ENCODE assay signal across 13 mouse cellular contexts in the genomic region with DNA sequence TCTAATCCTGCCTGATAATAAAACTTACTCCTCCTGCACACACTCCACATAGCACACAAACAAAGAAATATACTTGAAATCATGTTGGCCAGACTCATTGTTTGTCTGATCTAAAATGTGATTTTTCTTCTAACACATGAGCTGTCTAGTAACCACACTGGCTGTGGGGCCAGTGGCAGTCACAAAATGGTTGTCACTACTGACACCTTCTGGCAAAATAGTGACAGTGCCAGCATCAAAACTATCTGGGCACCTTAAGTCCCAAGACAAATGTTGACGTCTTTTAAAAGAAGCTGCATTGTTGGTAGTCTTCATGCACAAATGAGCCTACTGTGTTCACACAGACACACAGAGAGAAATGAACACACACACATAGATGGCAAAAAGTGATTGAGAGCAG. TPM values are rescaled to one million over a fixed set of nuclear protein-coding genes. Genes with fewer than 3 reads are reported as not detected.
DNase-seq lines count a peak whose midpoint lies in the region; ATAC-seq and TF ChIP-seq lines count a peak whose summit lies in the region.
"Had no signal": no experiment of that assay in that cellular context is flagged by ENCODE, and none has a peak within 500 bp of the region (broad histone marks: within the 10 kb centered on the region; RNA-seq: fewer than 3 reads in every experiment).

No protein-coding gene starts in this region.

- no peak for ATAC-seq in embryonic facial prominence, embryonic 11.5 days (replicated peaks; ENCODE audit: insufficient number of reproducible peaks, low FRiP score, low TSS enrichment, low read depth)
- ATAC-seq in liver, embryonic 14.5 days (ENCODE audit: insufficient read depth), result no peak
- 0 out of 2 replicates have a peak, but pooled peaks have one; percentile 34 for ATAC-seq in megakaryocyte-erythroid progenitor cell, adult 5-6 weeks (replicated peaks; ENCODE audit: low FRiP score, low TSS enrichment, poor library complexity, severe bottlenecking)

- TF ChIP-seq CTCF in liver, embryonic 14.5 days (IDR thresholded peaks at IDR 0.05; ENCODE audit: low read depth), result peak; percentile 40; the same call in 1 of the 2 replicates
- TF ChIP-seq CTCF in E14TG2a.4 (conservative IDR thresholded peaks at IDR 0.05; ENCODE audit: low read length), result peak; percentile 63

- H3K9ac ChIP-seq in embryonic facial prominence, embryonic 11.5 days (replicated peaks; ENCODE audit: low read length), result no peak overlapping the region
- H3K9ac ChIP-seq in liver, embryonic 14.5 days (replicated peaks), result no peak overlapping the region
- H3K9ac ChIP-seq: embryonic facial prominence, embryonic 13.5 days; limb, embryonic 12.5 days had no signal

- peak; percentile 56 for DNase-seq in embryonic facial prominence, embryonic 11.5 days (ENCODE audit: low spot score)
- DNase-seq in embryonic facial prominence, embryonic 10.5 days (ENCODE audit: low spot score), result no peak
- no peak for DNase-seq in liver, embryonic 14.5 days (ENCODE audit: low read depth in 3 of 3, low spot score in 3 of 3)
- no peak for DNase-seq in liver
- DNase-seq in right cerebral cortex, adult 18-20 months, result no peak
- no peak for DNase-seq in lung, postnatal 36 days
- DNase-seq: adrenal gland, postnatal 14 days; heart, postnatal 36 days had no signal

- no peak overlapping the region for H3K4me3 ChIP-seq in embryonic facial prominence, embryonic 11.5 days (ENCODE audit: low read depth, low read length)
- no peak overlapping the region for H3K4me3 ChIP-seq in embryonic facial prominence, embryonic 10.5 days
- no peak overlapping the region for H3K4me3 ChIP-seq in liver, embryonic 14.5 days (ENCODE audit: insufficient read depth in 1 of 2, low read depth in 2 of 2, low read length in 2 of 2)
- H3K4me3 ChIP-seq in E14TG2a.4 (replicated peaks; ENCODE audit: low read length), result no peak overlapping the region
- H3K4me3 ChIP-seq: embryonic facial prominence, embryonic 13.5 days; limb, embryonic 12.5 days had no signal

- no peaks in the 10 kb centered on the region for H3K9me3 ChIP-seq in embryonic facial prominence, embryonic 11.5 days (replicated peaks; ENCODE audit: control insufficient read depth, low read length)
- no peaks in the 10 kb centered on the region for H3K9me3 ChIP-seq in embryonic facial prominence, embryonic 10.5 days
- H3K9me3 ChIP-seq in liver, embryonic 14.5 days (ENCODE audit: control insufficient read depth, low read length), result no peaks in the 10 kb centered on the region
- no peaks in the 10 kb centered on the region for H3K9me3 ChIP-seq in E14TG2a.4 (ENCODE audit: low read length)
- H3K9me3 ChIP-seq: embryonic facial prominence, embryonic 13.5 days; limb, embryonic 12.5 days had no signal

- H3K36me3 ChIP-seq in embryonic facial prominence, embryonic 11.5 days (replicated peaks; ENCODE audit: control insufficient read depth, insufficient read depth, low read depth, low read length), result no peaks in the 10 kb centered on the region
- no peaks in the 10 kb centered on the region for H3K36me3 ChIP-seq in embryonic facial prominence, embryonic 10.5 days (replicated peaks)
- no peaks in the 10 kb centered on the region for H3K36me3 ChIP-seq in liver, embryonic 14.5 days (replicated peaks; ENCODE audit: control insufficient read depth, insufficient read depth, low read depth)
- no peaks in the 10 kb centered on the region for H3K36me3 ChIP-seq in E14TG2a.4 (ENCODE audit: insufficient read depth, low read length)
- H3K36me3 ChIP-seq: embryonic facial prominence, embryonic 13.5 days; limb, embryonic 12.5 days had no signal

- TF ChIP-seq EP300 in liver, embryonic 14.5 days (IDR thresholded peaks at IDR 0.05; ENCODE audit: low read depth), result no peak

- WGBS in embryonic facial prominence, embryonic 11.5 days, result 3% methylated on average over 1 of the region's 1 CpGs
- WGBS in embryonic facial prominence, embryonic 10.5 days, result 9% methylated on average over 1 of the region's 1 CpGs
- 17% methylated on average over 1 of the region's 1 CpGs for WGBS in liver, embryonic 14.5 days (ENCODE audit: insufficient replicate concordance)

- no peak overlapping the region for H3K4me2 ChIP-seq in embryonic facial prominence, embryonic 11.5 days (ENCODE audit: low read depth, low read length)
- no peak overlapping the region for H3K4me2 ChIP-seq in liver, embryonic 14.5 days (ENCODE audit: low read depth)
- H3K4me2 ChIP-seq: embryonic facial prominence, embryonic 13.5 days; limb, embryonic 12.5 days had no signal

- H3K4me1 ChIP-seq in embryonic facial prominence, embryonic 11.5 days (ENCODE audit: control insufficient read depth, insufficient read depth, low read length), result no peaks in the 10 kb centered on the region
- H3K4me1 ChIP-seq in embryonic facial prominence, embryonic 10.5 days, result no peaks in the 10 kb centered on the region
- no peaks in the 10 kb centered on the region for H3K4me1 ChIP-seq in liver, embryonic 14.5 days (replicated peaks; ENCODE audit: control insufficient read depth in 2 of 2, insufficient read depth in 2 of 2, low read length in 1 of 2)
- H3K4me1 ChIP-seq in E14TG2a.4 (replicated peaks; ENCODE audit: low read depth, low read length), result no peaks in the 10 kb centered on the region
- H3K4me1 ChIP-seq: embryonic facial prominence, embryonic 13.5 days; limb, embryonic 12.5 days had no signal

- no peak overlapping the region for H3K27ac ChIP-seq in embryonic facial prominence, embryonic 11.5 days (replicated peaks; ENCODE audit: low read depth, low read length)
- no peak overlapping the region for H3K27ac ChIP-seq in embryonic facial prominence, embryonic 10.5 days (replicated peaks)
- H3K27ac ChIP-seq in liver, embryonic 14.5 days, result no peak overlapping the region
- H3K27ac ChIP-seq: embryonic facial prominence, embryonic 13.5 days; limb, embryonic 12.5 days had no signal

- H3K27me3 ChIP-seq in embryonic facial prominence, embryonic 11.5 days (ENCODE audit: control insufficient read depth, insufficient read depth, low read length), result no peaks in the 10 kb centered on the region
- no peaks in the 10 kb centered on the region for H3K27me3 ChIP-seq in embryonic facial prominence, embryonic 10.5 days (replicated peaks; ENCODE audit: low read depth, poor library complexity, severe bottlenecking)
- no peaks in the 10 kb centered on the region for H3K27me3 ChIP-seq in liver, embryonic 14.5 days (ENCODE audit: control insufficient read depth, insufficient read depth, low read length)
- H3K27me3 ChIP-seq in E14TG2a.4 (ENCODE audit: insufficient read depth, low read length), result peaks cover 5% of the 10 kb centered on the region
- H3K27me3 ChIP-seq: embryonic facial prominence, embryonic 13.5 days; limb, embryonic 12.5 days had no signal

RNA-seq across cellular contexts. Expression of a gene that starts 32.2 kb away (rescaled TPM):
- polyA plus RNA-seq in embryonic facial prominence, embryonic 11.5 days (2014; fragmentation: Nextera tagmentation; extraction: Ambion mirVana), result 16.0 and 17.3 TPM in 2 replicates
- polyA plus RNA-seq in embryonic facial prominence, embryonic 10.5 days (2016; fragmentation: Nextera tagmentation; extraction: Ambion mirVana), result 27.0 and 28.2 TPM in 2 replicates
- 18.0 and 21.5 TPM in 2 replicates for polyA plus RNA-seq in liver, embryonic 14.5 days (2012; rRNA removed)
- polyA plus RNA-seq in liver, embryonic 14.5 days (2014; fragmentation: Nextera tagmentation; extraction: Ambion mirVana), result 5.7 TPM in 2 replicates
- 18.4 and 30.2 TPM in 2 replicates for total RNA-seq in megakaryocyte-erythroid progenitor cell, adult 5-6 weeks (2014; fragmentation: Nextera tagmentation)
- 9.6 and 26.7 TPM in 2 replicates for total RNA-seq in megakaryocyte-erythroid progenitor cell, adult 5-6 weeks (2017)

RNA-seq across cellular contexts. Expression of a gene that starts 34.4 kb away (rescaled TPM):
- not detected in 2 replicates for polyA plus RNA-seq in embryonic facial prominence, embryonic 11.5 days (2014; fragmentation: Nextera tagmentation; extraction: Ambion mirVana)
- polyA plus RNA-seq in embryonic facial prominence, embryonic 10.5 days (2016; fragmentation: Nextera tagmentation; extraction: Ambion mirVana), result not detected in 2 replicates
- not detected in 2 replicates for polyA plus RNA-seq in liver, embryonic 14.5 days (2012; rRNA removed)
- not detected in 2 replicates for polyA plus RNA-seq in liver, embryonic 14.5 days (2014; fragmentation: Nextera tagmentation; extraction: Ambion mirVana)
- not detected in 2 replicates for total RNA-seq in megakaryocyte-erythroid progenitor cell, adult 5-6 weeks (2014; fragmentation: Nextera tagmentation)
- total RNA-seq in megakaryocyte-erythroid progenitor cell, adult 5-6 weeks (2017), result not detected in 2 replicates
- total RNA-seq: adrenal gland, postnatal 14 days; gastrocnemius, adult 18-20 months; heart, postnatal 36 days had no signal
- polyA plus RNA-seq: embryonic facial prominence, embryonic 13.5 days; limb, embryonic 12.5 days had no signal

RNA-seq across cellular contexts. Expression of a gene that starts 58.0 kb away (rescaled TPM):
- polyA plus RNA-seq in embryonic facial prominence, embryonic 11.5 days (2014; fragmentation: Nextera tagmentation; extraction: Ambion mirVana), result not detected in 2 replicates
- not detected in 2 replicates for polyA plus RNA-seq in embryonic facial prominence, embryonic 10.5 days (2016; fragmentation: Nextera tagmentation; extraction: Ambion mirVana)
- polyA plus RNA-seq in liver, embryonic 14.5 days (2012; rRNA removed), result not detected in 2 replicates
- polyA plus RNA-seq in liver, embryonic 14.5 days (2014; fragmentation: Nextera tagmentation; extraction: Ambion mirVana), result not detected in 2 replicates
- total RNA-seq in megakaryocyte-erythroid progenitor cell, adult 5-6 weeks (2014; fragmentation: Nextera tagmentation), result not detected in 2 replicates
- not detected in 2 replicates for total RNA-seq in megakaryocyte-erythroid progenitor cell, adult 5-6 weeks (2017)
- total RNA-seq: adrenal gland, postnatal 14 days; gastrocnemius, adult 18-20 months; heart, postnatal 36 days had no signal
- polyA plus RNA-seq: embryonic facial prominence, embryonic 13.5 days; limb, embryonic 12.5 days had no signal
